Mouse (Mus musculus): ENCODE data around the gene Lsp1.

DNA sequence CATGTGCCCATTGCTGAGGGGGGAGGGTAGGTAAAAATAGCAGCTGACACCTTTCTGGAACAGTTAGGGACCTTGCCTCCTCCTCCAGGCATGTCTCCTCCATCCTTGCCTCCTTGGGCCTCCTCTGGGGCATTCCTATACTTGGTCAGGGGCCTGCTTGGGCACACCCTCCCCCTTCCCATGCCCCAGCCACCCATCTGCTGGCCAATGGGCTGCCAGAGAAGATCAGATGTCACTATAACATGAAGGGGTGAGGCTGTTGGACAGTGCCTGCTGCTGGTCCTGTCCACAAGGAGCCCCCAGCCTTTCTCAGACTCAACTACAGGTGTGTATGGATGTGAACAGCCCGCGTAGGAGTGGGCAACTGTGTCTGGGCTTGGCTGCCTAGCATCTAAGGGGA lies 38.0 kb downstream of the Lsp1 start, which contains the start of gene Tnnt3:
- no peak for TF ChIP-seq POLR2A (IDR thresholded peaks at IDR 0.05; ENCODE audit: low read depth, low read length)
- TF ChIP-seq CTCF (IDR thresholded peaks at IDR 0.05; ENCODE audit: extremely low read depth, insufficient read length, insufficient replicate concordance, low read depth, low read length), result no peak

All from small intestine, adult 2 months (tissue).